Mouse (Mus musculus) liver (tissue): ENCODE measurements at regions not wholly inside any gene's neighbourhood (a gene's known extent, or its start where the extent isn't known, plus 50 kb on each side); places are given as distances from the start of the nearest gene placed in this dataset.
"Not testable (repeated sequence)": the region's sequence is repeated elsewhere in the genome, so short reads cannot be mapped to it uniquely, and the experiment has no call there.

Experiments
- DNase-seq: peaks from one replicate; pipeline ENCODE4 v3.0.0-alpha.2; 2020; ENCODE audit warnings: mixed read lengths

GRCm38 (mm10) chr14:16087231-16087630 lies 161.8 kb upstream of the Ngly1 start:
- DNase-seq = not testable (repeated sequence)

- DNase-seq = no peak
Observed at GRCm38 (mm10) chr14:16092391-16093132, 156.5 kb upstream of the Ngly1 start.

- no peak for DNase-seq
Observed at GRCm38 (mm10) chr14:16093133-16093505, 156.0 kb upstream of the Ngly1 start.

- DNase-seq = no peak
Observed at GRCm38 (mm10) chr14:16109414-16109813, 139.7 kb upstream of the Ngly1 start.

GRCm38 (mm10) chr14:16132672-16133071 lies 116.4 kb upstream of the Ngly1 start:
- DNase-seq = no peak

GRCm38 (mm10) chr14:16133410-16133809 lies 115.7 kb upstream of the Ngly1 start:
- DNase-seq = no peak

- DNase-seq = no peak
Observed at GRCm38 (mm10) chr14:16136187-16136586, 112.9 kb upstream of the Ngly1 start.

- DNase-seq = no peak
Observed at GRCm38 (mm10) chr14:16144299-16144698, 104.8 kb upstream of the Ngly1 start.

GRCm38 (mm10) chr14:16146811-16147210 lies 102.3 kb upstream of the Ngly1 start:
- DNase-seq = no peak

GRCm38 (mm10) chr14:16151815-16152214 lies 97.3 kb upstream of the Ngly1 start:
- DNase-seq = no peak

- no peak for DNase-seq
Observed at GRCm38 (mm10) chr14:16152702-16153101, 96.4 kb upstream of the Ngly1 start.

- DNase-seq = no peak
Observed at GRCm38 (mm10) chr14:16155106-16155505, 94.0 kb upstream of the Ngly1 start.

- DNase-seq = no peak
Observed at GRCm38 (mm10) chr14:16170226-16170625, 78.9 kb upstream of the Ngly1 start.

- DNase-seq = no peak
Observed at GRCm38 (mm10) chr14:16172261-16172660, 76.8 kb upstream of the Ngly1 start.

GRCm38 (mm10) chr14:16173292-16173691 lies 75.8 kb upstream of the Ngly1 start:
- no peak for DNase-seq

GRCm38 (mm10) chr14:16178227-16178626 lies 70.9 kb upstream of the Ngly1 start:
- DNase-seq = no peak

- DNase-seq = no peak
Observed at GRCm38 (mm10) chr14:16181822-16182221, 67.3 kb upstream of the Ngly1 start.

- no peak for DNase-seq
Observed at GRCm38 (mm10) chr14:16185246-16185645, 63.8 kb upstream of the Ngly1 start.
